Mouse (Mus musculus): ENCODE measurements around the gene Gucy2c.
A peak's percentile ranks its signal among the peaks of the same experiment; 100 is the strongest.
"Not testable (repeated sequence)": the region's sequence is repeated elsewhere in the genome, so short reads cannot be mapped to it uniquely, and the experiment has no call there.

Gene Gucy2c

DNA sequence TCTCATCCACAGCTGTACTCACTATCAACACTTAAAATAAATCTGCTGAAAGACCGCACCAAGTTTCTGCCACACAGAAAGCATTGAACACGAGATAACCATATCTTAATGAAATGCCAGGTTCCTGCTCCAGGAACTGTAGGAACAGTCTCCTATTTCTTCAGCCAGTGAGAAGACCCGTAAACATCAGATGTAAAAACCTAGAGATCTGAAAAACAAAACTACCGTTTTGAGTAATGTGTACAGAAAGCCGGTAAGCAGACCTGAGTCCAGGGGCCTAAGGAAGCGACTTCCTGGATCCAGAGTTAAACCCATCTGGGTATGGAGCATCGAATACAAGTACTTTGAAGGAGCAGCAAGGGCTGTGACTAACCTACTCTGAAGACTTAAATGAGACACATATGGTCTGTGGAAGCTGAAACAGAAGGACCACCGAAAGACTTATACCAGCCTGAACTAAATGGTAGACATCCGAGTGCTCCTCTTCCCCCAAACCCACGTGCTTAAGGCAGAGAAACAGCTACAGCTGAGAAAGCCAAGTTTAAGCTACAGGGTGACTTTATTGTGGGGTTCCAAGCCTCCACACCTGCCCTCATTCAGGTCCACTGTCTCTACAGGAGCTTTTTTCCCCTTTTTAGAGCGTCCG, 21.7 kb upstream of the Gucy2c start:
- DNase-seq (ENCODE audit: low spot score) = no peak

- no peak for DNase-seq (ENCODE audit: low spot score)
Observed at GRCm38 (mm10) chr6:136801274-136801673, 19.7 kb upstream of the Gucy2c start.

- no peak for DNase-seq (ENCODE audit: low spot score)
Observed at GRCm38 (mm10) chr6:136800710-136801109, 19.1 kb upstream of the Gucy2c start.

GRCm38 (mm10) chr6:136797874-136798693, 16.5 kb upstream of the Gucy2c start:
- DNase-seq (ENCODE audit: low spot score) = not testable (repeated sequence)

GRCm38 (mm10) chr6:136795850-136796249, 14.3 kb upstream of the Gucy2c start:
- no peak for DNase-seq (ENCODE audit: low spot score)

GRCm38 (mm10) chr6:136795110-136795509, 13.5 kb upstream of the Gucy2c start:
- no peak for DNase-seq (ENCODE audit: low spot score)

GRCm38 (mm10) chr6:136793831-136794525, 12.4 kb upstream of the Gucy2c start:
- no peak for DNase-seq (ENCODE audit: low spot score)

DNA sequence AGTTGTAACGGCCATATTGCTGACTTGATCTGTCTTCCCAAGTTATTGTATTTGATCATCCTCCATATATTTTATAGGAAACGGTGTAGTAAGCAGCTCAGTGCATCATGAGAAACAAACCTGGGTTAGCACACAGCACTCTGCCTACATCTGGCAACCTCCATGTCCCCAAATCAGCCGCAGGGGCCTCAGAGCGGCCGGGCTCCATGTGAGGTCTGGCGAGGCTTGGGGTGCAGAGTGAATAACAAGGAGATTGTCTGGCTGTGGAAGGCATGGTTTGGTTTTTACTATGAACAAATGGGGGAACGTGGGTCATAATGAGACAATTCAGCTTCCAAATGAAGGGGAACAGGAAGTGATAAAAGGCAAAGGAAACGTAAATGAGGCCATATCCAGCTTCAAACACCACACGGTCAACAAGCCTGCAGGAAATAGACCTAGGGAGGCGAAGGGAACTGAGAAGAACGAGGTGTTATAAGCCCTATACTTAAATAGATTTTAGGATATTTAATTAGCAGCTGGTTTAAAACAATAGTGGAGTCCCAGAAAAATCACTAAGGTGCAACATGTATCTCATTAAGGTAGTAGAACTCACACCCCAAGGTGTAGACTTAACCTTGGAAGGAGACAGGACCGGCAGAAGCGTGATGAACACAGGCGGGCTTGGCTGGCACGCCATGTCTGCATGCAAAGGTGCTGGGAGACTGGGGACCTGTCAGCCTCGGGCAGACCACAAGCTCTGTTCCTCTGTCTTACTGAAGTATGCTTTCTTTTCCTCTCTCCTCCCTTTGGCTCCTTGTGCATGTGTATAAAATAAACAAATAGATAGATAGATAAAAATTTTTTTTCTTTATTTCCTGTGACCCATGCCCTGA, 11.6 kb upstream of the Gucy2c start:
- DNase-seq (ENCODE audit: low spot score) = no peak

DNA sequence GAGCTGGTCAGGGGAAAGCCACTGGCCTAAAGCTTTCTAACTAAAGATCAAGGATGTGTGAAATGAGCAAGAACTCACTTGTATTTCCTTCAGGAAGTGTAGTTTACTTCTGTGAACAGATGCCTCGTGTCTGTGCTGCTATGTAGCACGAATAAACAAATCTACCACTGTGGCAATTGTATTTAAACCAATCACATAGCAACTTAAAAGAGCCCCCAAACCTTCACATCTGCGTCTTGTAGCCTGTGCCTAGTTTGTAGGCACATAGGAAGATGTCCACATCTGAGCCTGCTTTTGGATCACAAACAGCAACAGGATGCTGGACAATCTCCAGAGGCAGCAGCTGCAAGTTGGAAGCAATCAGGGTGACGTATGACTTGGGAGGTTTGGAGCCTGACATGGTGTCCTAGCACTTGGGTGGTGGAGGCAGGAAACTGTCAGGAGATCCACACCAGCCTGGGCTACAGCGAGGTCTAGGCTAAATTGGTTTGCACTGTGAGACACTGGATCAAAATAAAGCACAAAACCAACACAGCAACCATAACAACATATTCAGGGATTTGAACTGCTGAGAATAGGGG, 7.9 kb upstream of the Gucy2c start:
- no peak for DNase-seq (ENCODE audit: low spot score)

GRCm38 (mm10) chr6:136782761-136783160, 1.2 kb upstream of the Gucy2c start:
- DNase-seq (ENCODE audit: low spot score) = no peak

- DNase-seq (ENCODE audit: low spot score) = no peak
Observed at GRCm38 (mm10) chr6:136782146-136782545, 581 bp upstream of the Gucy2c start.

DNA sequence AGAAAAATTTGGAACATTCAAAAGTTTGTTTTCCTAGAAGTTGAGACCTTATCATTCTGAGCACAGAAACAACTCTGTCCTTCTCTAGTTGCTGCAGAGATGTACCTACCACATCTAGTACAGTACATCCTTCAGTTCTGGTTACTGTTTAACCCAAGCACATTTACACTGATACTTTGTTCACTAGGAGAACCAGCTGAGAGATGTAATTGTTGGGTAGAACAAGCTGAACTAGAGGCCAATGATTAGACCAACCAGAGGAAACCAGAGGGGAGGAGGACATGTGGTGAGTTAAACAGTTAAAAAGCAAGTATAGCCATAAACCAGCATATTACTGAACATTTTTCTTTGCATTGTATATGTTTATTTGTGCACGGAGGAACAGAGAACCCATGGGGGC, 5.2 kb downstream of the Gucy2c start:
- no peak for DNase-seq (ENCODE audit: low spot score)

- DNase-seq (ENCODE audit: low spot score) = no peak
Observed at GRCm38 (mm10) chr6:136769859-136770258, 11.7 kb downstream of the Gucy2c start.

GRCm38 (mm10) chr6:136769143-136769542, 12.4 kb downstream of the Gucy2c start:
- DNase-seq (ENCODE audit: low spot score) = no peak

- no peak for DNase-seq (ENCODE audit: low spot score)
Observed at GRCm38 (mm10) chr6:136763912-136764311, 17.7 kb downstream of the Gucy2c start.

- no peak for DNase-seq (ENCODE audit: low spot score)
Observed at GRCm38 (mm10) chr6:136750567-136750966, 31.0 kb downstream of the Gucy2c start.

DNA sequence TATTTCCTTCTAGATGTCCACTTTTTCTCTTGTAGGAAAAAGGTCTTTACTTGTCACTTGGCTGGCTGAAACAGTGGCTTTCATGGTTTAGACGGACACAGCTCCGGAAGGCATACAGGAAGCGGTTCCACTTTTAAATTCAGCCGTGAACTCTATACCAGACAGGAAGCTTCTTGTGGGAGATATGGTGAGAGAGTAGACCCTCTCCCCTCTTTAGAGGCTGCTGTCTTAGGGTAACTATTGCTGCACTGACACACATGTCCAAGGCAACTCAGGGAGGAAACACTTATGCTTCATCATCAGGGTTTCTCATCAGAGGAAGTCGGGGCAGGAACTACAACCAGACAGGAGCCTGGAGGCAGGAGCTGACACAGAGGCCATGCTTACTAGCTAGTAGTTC, 36.0 kb downstream of the Gucy2c start:
- no peak for DNase-seq (ENCODE audit: low spot score)

DNA sequence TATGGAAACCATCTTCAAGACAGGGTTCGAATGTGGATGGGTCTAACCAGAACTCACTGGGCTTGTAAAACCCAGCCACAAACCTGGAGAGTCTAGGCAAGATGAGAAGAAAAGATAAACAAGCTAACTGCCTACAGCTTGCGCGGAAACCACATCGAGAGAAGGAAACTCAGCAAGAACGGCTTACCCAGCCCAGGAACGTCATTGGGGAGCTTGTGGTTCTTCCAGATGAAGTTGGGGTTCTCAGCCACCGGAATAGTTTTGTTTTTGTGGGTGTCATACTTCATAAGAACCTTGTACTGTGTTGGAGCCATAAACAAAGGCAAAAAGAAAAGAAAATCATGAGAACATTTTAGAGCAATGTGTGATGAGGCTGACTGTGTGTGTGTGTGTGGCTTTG, 37.8 kb downstream of the Gucy2c start:
- no peak for DNase-seq (ENCODE audit: low spot score)

GRCm38 (mm10) chr6:136742352-136743118, 39.0 kb downstream of the Gucy2c start:
- DNase-seq (ENCODE audit: low spot score) = peak; percentile 87

- no peak for DNase-seq (ENCODE audit: low spot score)
Observed at GRCm38 (mm10) chr6:136741281-136741680, 40.3 kb downstream of the Gucy2c start.

- no peak for DNase-seq (ENCODE audit: low spot score)
Observed at GRCm38 (mm10) chr6:136735766-136736165, 45.8 kb downstream of the Gucy2c start.
